Mouse (Mus musculus): ENCODE measurements around the gene Sp3. TPM values are rescaled to one million over a fixed set of nuclear protein-coding genes. Genes with fewer than 3 reads are reported as not detected.
A peak's percentile ranks its signal among the peaks of the same experiment; 100 is the strongest.

Sp3 gene
- polyA plus RNA-seq, 1 experiment from 2014 or later: 29.6 TPM

- H3K4me2 ChIP-seq: peak overlapping the region; percentile 77
- peaks cover 7% of the 10 kb centered on the region for H3K36me3 ChIP-seq
- WGBS (ENCODE audit: insufficient replicate concordance): 0% methylated on average over 31 of the region's 38 CpGs
- peak overlapping the region; percentile 100 for H3K4me3 ChIP-seq (replicated peaks)
- H3K4me1 ChIP-seq (replicated peaks): peaks cover 42% of the 10 kb centered on the region
- DNase-seq (no peak), ATAC-seq (ENCODE audit: low read depth) (peak; percentile 19)
- H3K9ac ChIP-seq: peak overlapping the region; percentile 100
- peak overlapping the region; percentile 100 for H3K27ac ChIP-seq
- no peaks in the 10 kb centered on the region for H3K9me3 ChIP-seq (replicated peaks)
- no peaks in the 10 kb centered on the region for H3K27me3 ChIP-seq
These were observed 1.8 kb downstream of the Sp3 start for GRCm38 (mm10) chr2:72978473-72978872.

- Histone ChIP-seq H3K4me1 (replicated peaks) (peaks cover 44% of the 10 kb centered on the region), H3K27me3 (no peaks in the 10 kb centered on the region), H3K4me2 (peak overlapping the region; percentile 75), H3K36me3 (peaks cover 9% of the 10 kb centered on the region), H3K27ac (no peak overlapping the region), H3K9ac (peak overlapping the region; percentile 72), H3K9me3 (replicated peaks) (no peaks in the 10 kb centered on the region), H3K4me3 (replicated peaks) (peak overlapping the region; percentile 60)
- 74% methylated on average over 1 of the region's 1 CpGs for WGBS (ENCODE audit: insufficient replicate concordance)
- ATAC-seq (ENCODE audit: low read depth) (no peak), DNase-seq (no peak)
These were observed 3.0 kb downstream of the Sp3 start for GRCm38 (mm10) chr2:72977272-72977671.

- peaks cover 17% of the 10 kb centered on the region for H3K36me3 ChIP-seq
- H3K9ac ChIP-seq: 0 out of 2 replicates have a peak overlapping the region, but pooled peaks have one; percentile 27
- H3K4me3 ChIP-seq (replicated peaks): peak overlapping the region; percentile 20
- no peaks in the 10 kb centered on the region for H3K9me3 ChIP-seq (replicated peaks)
- H3K27me3 ChIP-seq: no peaks in the 10 kb centered on the region
- no peak for DNase-seq
- no peak for ATAC-seq (ENCODE audit: low read depth)
- 0 out of 2 replicates have a peak overlapping the region, but pooled peaks have one; percentile 29 for H3K27ac ChIP-seq
- H3K4me2 ChIP-seq: peak overlapping the region; percentile 50
- H3K4me1 ChIP-seq (replicated peaks): peaks cover 35% of the 10 kb centered on the region
These were observed 4.2 kb downstream of the Sp3 start for GRCm38 (mm10) chr2:72976036-72976435.

GRCm38 (mm10) chr2:72970831-72971230 lies 9.4 kb downstream of the Sp3 start:
- no peak for DNase-seq

GRCm38 (mm10) chr2:72970302-72970701 lies 9.9 kb downstream of the Sp3 start:
- no peak overlapping the region for H3K4me2 ChIP-seq
- DNase-seq (no peak), ATAC-seq (ENCODE audit: low read depth) (no peak)
- H3K27me3 ChIP-seq: no peaks in the 10 kb centered on the region
- no peak overlapping the region for H3K9ac ChIP-seq
- H3K27ac ChIP-seq: no peak overlapping the region
- H3K4me3 ChIP-seq (replicated peaks): no peak overlapping the region
- peaks cover 52% of the 10 kb centered on the region for H3K36me3 ChIP-seq
- WGBS (ENCODE audit: insufficient replicate concordance): 90% methylated on average over 4 of the region's 4 CpGs
- H3K9me3 ChIP-seq (replicated peaks): no peaks in the 10 kb centered on the region
- H3K4me1 ChIP-seq (replicated peaks): peaks cover 39% of the 10 kb centered on the region

More at GRCm38 (mm10) chr2:72970831-72971230, 9.4 kb downstream of the Sp3 start:
- H3K4me1 ChIP-seq (replicated peaks): peaks cover 39% of the 10 kb centered on the region
- H3K4me3 ChIP-seq (replicated peaks): no peak overlapping the region
- no peak overlapping the region for H3K4me2 ChIP-seq
- WGBS (ENCODE audit: insufficient replicate concordance): 85% methylated on average over 6 of the region's 6 CpGs
- H3K9ac ChIP-seq: no peak overlapping the region
- no peaks in the 10 kb centered on the region for H3K9me3 ChIP-seq (replicated peaks)
- H3K27me3 ChIP-seq: no peaks in the 10 kb centered on the region
- no peak for ATAC-seq (ENCODE audit: low read depth)
- H3K36me3 ChIP-seq: peaks cover 53% of the 10 kb centered on the region
- H3K27ac ChIP-seq: no peak overlapping the region

- Histone ChIP-seq H3K4me2 (no peak overlapping the region), H3K9ac (no peak overlapping the region), H3K4me1 (replicated peaks) (peaks cover 45% of the 10 kb centered on the region), H3K36me3 (peaks cover 54% of the 10 kb centered on the region), H3K27me3 (no peaks in the 10 kb centered on the region), H3K4me3 (replicated peaks) (no peak overlapping the region), H3K27ac (no peak overlapping the region), H3K9me3 (replicated peaks) (no peaks in the 10 kb centered on the region)
- WGBS (ENCODE audit: insufficient replicate concordance): 90% methylated on average over 1 of the region's 1 CpGs
- ATAC-seq (ENCODE audit: low read depth) (no peak), DNase-seq (no peak)
These were observed 11.7 kb downstream of the Sp3 start for GRCm38 (mm10) chr2:72968536-72968935.

- 85% methylated on average over 2 of the region's 2 CpGs for WGBS (ENCODE audit: insufficient replicate concordance)
- Histone ChIP-seq H3K4me2 (no peak overlapping the region), H3K27ac (no peak overlapping the region), H3K36me3 (peaks cover 58% of the 10 kb centered on the region), H3K4me3 (replicated peaks) (no peak overlapping the region), H3K4me1 (replicated peaks) (peaks cover 46% of the 10 kb centered on the region), H3K27me3 (no peaks in the 10 kb centered on the region), H3K9ac (no peak overlapping the region), H3K9me3 (replicated peaks) (no peaks in the 10 kb centered on the region)
- ATAC-seq (ENCODE audit: low read depth): no peak
- no peak for DNase-seq
These were observed 14.8 kb downstream of the Sp3 start for GRCm38 (mm10) chr2:72965450-72965849.

GRCm38 (mm10) chr2:72956415-72956814 lies 23.8 kb downstream of the Sp3 start:
- no peak overlapping the region for H3K4me3 ChIP-seq (replicated peaks)
- no peak overlapping the region for H3K4me2 ChIP-seq
- H3K9ac ChIP-seq: no peak overlapping the region
- no peaks in the 10 kb centered on the region for H3K9me3 ChIP-seq (replicated peaks)
- H3K27ac ChIP-seq: no peak overlapping the region
- 93% methylated on average over 3 of the region's 3 CpGs for WGBS (ENCODE audit: insufficient replicate concordance)
- no peaks in the 10 kb centered on the region for H3K27me3 ChIP-seq
- DNase-seq: no peak
- H3K4me1 ChIP-seq (replicated peaks): peaks cover 19% of the 10 kb centered on the region
- ATAC-seq (ENCODE audit: low read depth): no peak
- peaks cover 69% of the 10 kb centered on the region for H3K36me3 ChIP-seq

- Histone ChIP-seq H3K36me3 (peaks cover 61% of the 10 kb centered on the region), H3K4me1 (replicated peaks) (peaks cover 29% of the 10 kb centered on the region), H3K9me3 (replicated peaks) (no peaks in the 10 kb centered on the region), H3K27me3 (no peaks in the 10 kb centered on the region), H3K27ac (0 out of 2 replicates have a peak overlapping the region, but pooled peaks have one; percentile 1), H3K9ac (no peak overlapping the region), H3K4me2 (no peak overlapping the region), H3K4me3 (replicated peaks) (no peak overlapping the region)
- ATAC-seq (ENCODE audit: low read depth) (peak; percentile 72), DNase-seq (no peak)
- WGBS (ENCODE audit: insufficient replicate concordance): 41% methylated on average over 3 of the region's 3 CpGs
These were observed 27.3 kb downstream of the Sp3 start for GRCm38 (mm10) chr2:72952979-72953378.

GRCm38 (mm10) chr2:72935937-72936336 lies 44.3 kb downstream of the Sp3 start:
- no peak overlapping the region for H3K4me2 ChIP-seq
- DNase-seq (no peak), ATAC-seq (ENCODE audit: low read depth) (no peak)
- no peak overlapping the region for H3K4me3 ChIP-seq (replicated peaks)
- no peak overlapping the region for H3K9ac ChIP-seq
- no peaks in the 10 kb centered on the region for H3K9me3 ChIP-seq (replicated peaks)
- no peaks in the 10 kb centered on the region for H3K27me3 ChIP-seq
- H3K27ac ChIP-seq: no peak overlapping the region
- WGBS (ENCODE audit: insufficient replicate concordance): 43% methylated on average over 1 of the region's 1 CpGs
- H3K4me1 ChIP-seq (replicated peaks): no peaks in the 10 kb centered on the region
- H3K36me3 ChIP-seq: peaks cover 37% of the 10 kb centered on the region

- no peak for ATAC-seq (ENCODE audit: low read depth)
- DNase-seq: no peak
These were observed 48.1 kb downstream of the Sp3 start for GRCm38 (mm10) chr2:72932186-72932585.

GRCm38 (mm10) chr2:72924981-72925380 lies 55.3 kb downstream of the Sp3 start:
- Histone ChIP-seq H3K9ac (no peak overlapping the region), H3K27me3 (no peaks in the 10 kb centered on the region), H3K4me3 (replicated peaks) (no peak overlapping the region), H3K4me1 (replicated peaks) (no peaks in the 10 kb centered on the region), H3K27ac (no peak overlapping the region), H3K36me3 (no peaks in the 10 kb centered on the region), H3K4me2 (no peak overlapping the region), H3K9me3 (replicated peaks) (no peaks in the 10 kb centered on the region)
- 84% methylated on average over 10 of the region's 10 CpGs for WGBS (ENCODE audit: insufficient replicate concordance)
- ATAC-seq (ENCODE audit: low read depth) (no peak), DNase-seq (no peak)

More at GRCm38 (mm10) chr2:72932186-72932585, 48.1 kb downstream of the Sp3 start:
- Histone ChIP-seq H3K27me3 (no peaks in the 10 kb centered on the region), H3K4me2 (no peak overlapping the region), H3K4me1 (replicated peaks) (no peaks in the 10 kb centered on the region), H3K4me3 (replicated peaks) (no peak overlapping the region), H3K9me3 (replicated peaks) (no peaks in the 10 kb centered on the region), H3K27ac (no peak overlapping the region), H3K9ac (no peak overlapping the region), H3K36me3 (peaks cover 15% of the 10 kb centered on the region)

Data from liver, embryonic 13.5 days (tissue).